8 mouse cellular contexts compared by ENCODE assay signal in genomic region chrX:143827212-143827611, GRCm38 (mm10). TPM values are rescaled to one million over a fixed set of nuclear protein-coding genes. Genes with fewer than 3 reads are reported as not detected.
DNase-seq lines count a peak whose midpoint lies in the region.

TSS of gene Capn6 (minus strand) at chrX:143827414.

- DNase-seq in frontal cortex, adult 2 months (ENCODE audit: extremely low spot score in 1 of 2, low spot score in 1 of 2): no peak
- no peak for DNase-seq in frontal cortex, postnatal 36 days (ENCODE audit: low spot score in 2 of 2)
- peak; percentile 9 to 17 for DNase-seq in heart, adult 18-20 months
- DNase-seq in kidney, postnatal 25 days: peak; percentile 25 to 48
- DNase-seq in mesoderm, embryonic 11.5 days (ENCODE audit: low read depth, low spot score): peak; percentile 38
- DNase-seq in natural killer cell, adult 2 months (ENCODE audit: low spot score in 2 of 2): no peak
- no peak for DNase-seq in T-cell, adult 2 months (ENCODE audit: low spot score)
- DNase-seq in cerebellum, adult 8-10 months: no peak

RNA-seq across cellular contexts. Expression of gene Capn6, which starts in this region (rescaled TPM):
- polyA plus RNA-seq in frontal cortex, adult 2 months (2012; rRNA removed): 11.9 and 14.4 TPM in 2 replicates
- 1 to 10 TPM in 1 of 2 experiments, under 1 TPM in 1; 0.84 to 1.0 TPM for total RNA-seq in heart, adult 18-20 months (2021)

Comparison
In these comparisons a context has a peak if more than half of its experiments do, and no peak if none do; other contexts are left out.
1. DNase-seq: peak in heart, adult 18-20 months (2 of 2), kidney, postnatal 25 days (2 of 2) and mesoderm, embryonic 11.5 days (single experiment); none in frontal cortex, adult 2 months (0 of 2), frontal cortex, postnatal 36 days (0 of 2), natural killer cell, adult 2 months (0 of 2), T-cell, adult 2 months (single experiment) and cerebellum, adult 8-10 months (single experiment).